Mouse (Mus musculus) forebrain, embryonic 10.5 days (tissue): ENCODE data around the gene Adam4. TPM values are rescaled to one million over a fixed set of nuclear protein-coding genes. Genes with fewer than 3 reads are reported as not detected.
"Not testable (repeated sequence)": the region's sequence is repeated elsewhere in the genome, so short reads cannot be mapped to it uniquely, and the experiment has no call there.

ENCODE experiments used
- DNase-seq: peaks from one replicate; pipeline ENCODE4 v3.0.0-alpha.2; 2017; ENCODE audit warnings: low spot score; ENCODE audit errors: extremely low spot score
- H3K27ac ChIP-seq: fragments of 300-500 bp; sonication (generic); 2 replicates; pipeline ENCODE4 v1.5.1; 2016; ENCODE audit warnings: mild to moderate bottlenecking
- H3K27me3 ChIP-seq: fragments of 300-500 bp; sonication (generic); 2 replicates; pipeline ENCODE4 v1.6.1; 2016; ENCODE audit warnings: mild to moderate bottlenecking; ENCODE audit not compliant: poor library complexity, severe bottlenecking
- H3K36me3 ChIP-seq: fragments of 300-500 bp; sonication (generic); replicated peaks from 2 replicates; pipeline ENCODE4 v1.6.1; 2016; ENCODE audit warnings: mild to moderate bottlenecking, moderate library complexity
- H3K4me1 ChIP-seq: fragments of 300-500 bp; sonication (generic); 2 replicates; pipeline ENCODE4 v1.6.1; 2016
- H3K4me3 ChIP-seq: fragments of 300-500 bp; sonication (generic); 2 replicates; pipeline ENCODE4 v1.5.1; 2016; ENCODE audit warnings: mild to moderate bottlenecking, moderate library complexity
- H3K9me3 ChIP-seq: fragments of 300-500 bp; sonication (generic); 2 replicates; pipeline ENCODE4 v1.6.1; 2016; ENCODE audit warnings: mild to moderate bottlenecking, moderate library complexity
- WGBS: fragments of 180-500 bp; shearing (Covaris S2); methylation state at CpG from one replicate; pipeline ENCODE4 v1.1.7; 2016; 5-methylcytosine and 5-hydroxymethylcytosine counted together
- polyA plus RNA-seq: library from polyadenylated mRNA; unstranded; fragments of >200 nt; fragmentation: Nextera tagmentation; extraction: Ambion mirVana; gene quantifications from 2 replicates; pipeline ENCODE4 v1.2.1, GENCODE M21; 2016

The Adam4 gene
- 0.50 and 0.55 TPM in 2 replicates for polyA plus RNA-seq

GRCm38 (mm10) chr12:81421846-81422245 is at the start of gene Adam4:
Gene Adam4, minus strand, starts transcription at chr12:81421946.
- Histone ChIP-seq H3K36me3 (peaks cover 26% of the 10 kb centered on the region), H3K27ac (no peak within 1 kb of the TSS), H3K4me1 (no peaks in the 10 kb centered on the region), H3K4me3 (no peak within 1 kb of the TSS), H3K9me3 (peaks cover 27% of the 10 kb centered on the region), H3K27me3 (no peaks in the 10 kb centered on the region)
- DNase-seq: no peak
- 86% methylated on average over 1 of the region's 1 CpGs for WGBS

DNA sequence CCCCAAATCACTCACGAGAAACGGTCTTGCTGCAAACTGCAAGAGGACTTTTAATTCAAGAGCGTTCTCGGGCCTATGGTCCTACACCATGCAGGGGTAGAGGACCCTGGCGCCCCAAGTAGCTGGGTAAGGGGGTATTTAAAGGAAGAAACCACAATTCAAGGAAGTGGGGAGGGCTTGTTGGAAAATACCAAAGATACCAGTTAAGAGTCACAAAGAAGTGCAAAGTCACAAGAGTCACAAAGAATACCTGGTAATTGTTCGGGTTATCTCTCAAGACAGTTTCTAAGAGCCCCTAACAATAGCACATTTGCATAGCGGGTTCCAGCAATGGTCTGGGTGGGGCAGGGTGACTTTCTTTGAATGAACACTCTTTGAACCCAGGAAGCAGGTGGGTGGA is 37.3 kb upstream of the Adam4 start:
- 94% methylated on average over 7 of the region's 7 CpGs for WGBS
- DNase-seq, H3K27ac ChIP-seq, H3K27me3 ChIP-seq, H3K4me1 ChIP-seq, H3K4me3 ChIP-seq: not testable (repeated sequence)
- peaks cover 14% of the 10 kb centered on the region; the same call in 1 of the 2 replicates for H3K9me3 ChIP-seq
- H3K36me3 ChIP-seq: peaks cover 16% of the 10 kb centered on the region; the same call in 1 of the 2 replicates

DNA sequence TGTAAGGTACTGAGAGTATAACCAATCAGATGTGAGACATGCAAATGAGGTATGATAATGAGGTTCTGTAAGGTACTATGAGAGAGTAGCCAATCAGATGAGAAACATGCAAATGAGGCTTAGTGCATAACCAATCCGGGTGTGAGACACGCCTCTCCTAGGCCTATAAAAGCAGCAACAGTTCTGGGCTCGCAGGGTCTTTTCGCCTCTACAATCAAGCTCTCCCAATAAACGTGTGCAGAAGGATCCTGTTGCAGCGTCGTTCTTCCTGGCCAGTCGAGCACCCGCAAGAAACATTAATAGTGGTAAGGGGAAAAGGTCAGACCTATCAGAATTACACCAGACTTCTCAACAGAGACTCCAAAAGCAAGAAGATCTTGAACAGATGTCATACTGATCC is 17.2 kb upstream of the Adam4 start:
- H3K4me3 ChIP-seq, H3K9me3 ChIP-seq, H3K36me3 ChIP-seq, H3K4me1 ChIP-seq, DNase-seq, H3K27me3 ChIP-seq, H3K27ac ChIP-seq: not testable (repeated sequence)
- 96% methylated on average over 9 of the region's 9 CpGs for WGBS

GRCm38 (mm10) chr12:81434778-81435177 is 13.0 kb upstream of the Adam4 start:
- WGBS: 96% methylated on average over 2 of the region's 2 CpGs
- H3K9me3 ChIP-seq, H3K4me3 ChIP-seq, DNase-seq, H3K27ac ChIP-seq, H3K27me3 ChIP-seq, H3K4me1 ChIP-seq: not testable (repeated sequence)
- peaks cover 28% of the 10 kb centered on the region for H3K36me3 ChIP-seq

- whole genome bisulfite sequencing: 86% methylated on average over 3 of the region's 3 CpGs
- no peak overlapping the region for H3K27ac ChIP-seq
- H3K9me3 ChIP-seq: no peaks in the 10 kb centered on the region
- H3K36me3 ChIP-seq: no peaks in the 10 kb centered on the region
- no peak for DNase-seq
- no peak overlapping the region for H3K4me3 ChIP-seq
- H3K27me3 ChIP-seq: no peaks in the 10 kb centered on the region
- H3K4me1 ChIP-seq: no peaks in the 10 kb centered on the region
These were observed 8.5 kb downstream of the Adam4 start for GRCm38 (mm10) chr12:81413211-81413610.

GRCm38 (mm10) chr12:81408966-81409365 is 12.8 kb downstream of the Adam4 start:
- H3K9me3 ChIP-seq: no peaks in the 10 kb centered on the region
- H3K36me3 ChIP-seq: no peaks in the 10 kb centered on the region
- H3K4me3 ChIP-seq: no peak overlapping the region
- no peaks in the 10 kb centered on the region for H3K4me1 ChIP-seq
- no peak overlapping the region for H3K27ac ChIP-seq
- H3K27me3 ChIP-seq: no peaks in the 10 kb centered on the region
- DNase-seq: no peak
- WGBS: 91% methylated on average over 3 of the region's 3 CpGs

- WGBS: 18% methylated on average over 1 of the region's 1 CpGs
- H3K4me1 ChIP-seq: no peaks in the 10 kb centered on the region
- H3K27ac ChIP-seq: no peak overlapping the region
- H3K4me3 ChIP-seq: no peak overlapping the region
- no peaks in the 10 kb centered on the region for H3K36me3 ChIP-seq
- peak; percentile 19 for DNase-seq
- H3K27me3 ChIP-seq: no peaks in the 10 kb centered on the region
- no peaks in the 10 kb centered on the region for H3K9me3 ChIP-seq
These were observed 19.6 kb downstream of the Adam4 start for GRCm38 (mm10) chr12:81402187-81402586.

DNA sequence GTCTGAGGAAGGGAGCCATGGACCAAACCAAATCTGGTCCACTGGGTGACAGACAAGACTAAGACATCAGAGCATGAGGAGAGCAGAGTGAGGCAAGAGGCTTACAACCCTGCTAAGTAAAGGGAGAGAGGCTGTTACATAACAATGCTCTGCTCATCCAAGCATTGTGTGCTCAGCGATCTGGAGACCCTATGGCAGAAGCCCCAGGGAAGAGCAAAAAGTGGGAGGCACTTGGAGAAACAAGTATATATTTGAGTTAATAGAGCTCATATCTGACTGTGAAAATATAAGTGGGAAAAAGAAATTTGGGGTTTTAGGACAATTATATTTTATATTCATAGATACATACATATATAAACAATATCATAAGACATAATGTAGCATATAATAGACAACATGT is 42.4 kb downstream of the Adam4 start, which contains the start of gene Gm4787:
TSS of gene Gm4787 (minus strand) at position 101 of the 400 bp plus-strand sequence.
- H3K27me3 ChIP-seq, H3K27ac ChIP-seq, H3K9me3 ChIP-seq, H3K36me3 ChIP-seq, H3K4me3 ChIP-seq, H3K4me1 ChIP-seq, DNase-seq: not testable (repeated sequence)
- WGBS: 88% methylated on average over 1 of the region's 1 CpGs

Other genes with a start within 250 kb of the Adam4 start
- 0.67 and 0.90 TPM in 2 replicates for gene Slc8a3, start 88.8 kb downstream of the Adam4 start, polyA plus RNA-seq
- gene Gm4787, start 42.5 kb downstream of the Adam4 start, polyA plus RNA-seq: 0.16 and 0.17 TPM in 2 replicates
- gene Cox16, start 63.2 kb upstream of the Adam4 start, polyA plus RNA-seq: 116 and 118 TPM in 2 replicates
- gene Gm20498, start 111.0 kb upstream of the Adam4 start, polyA plus RNA-seq: 24.8 and 27.1 TPM in 2 replicates
- 34.3 and 35.4 TPM in 2 replicates for gene Synj2bp, start 111.0 kb upstream of the Adam4 start, polyA plus RNA-seq
- 0.25 and 0.41 TPM in 2 replicates for gene Adam21, start 146.5 kb upstream of the Adam4 start, polyA plus RNA-seq
- 84.1 and 88.5 TPM in 2 replicates for gene Med6, start 173.1 kb upstream of the Adam4 start, polyA plus RNA-seq
- 3.5 and 4.5 TPM in 2 replicates for gene Ttc9, start 209.3 kb upstream of the Adam4 start, polyA plus RNA-seq